Mouse (Mus musculus): Measurements from ENCODE around the gene Cd160. TPM values are rescaled to one million over a fixed set of nuclear protein-coding genes. Genes with fewer than 3 reads are reported as not detected.

Gene Cd160
- 0.14 and 0.23 TPM in 2 replicates for polyA plus RNA-seq (2015; fragmentation: Nextera tagmentation; extraction: Ambion mirVana)

DNA sequence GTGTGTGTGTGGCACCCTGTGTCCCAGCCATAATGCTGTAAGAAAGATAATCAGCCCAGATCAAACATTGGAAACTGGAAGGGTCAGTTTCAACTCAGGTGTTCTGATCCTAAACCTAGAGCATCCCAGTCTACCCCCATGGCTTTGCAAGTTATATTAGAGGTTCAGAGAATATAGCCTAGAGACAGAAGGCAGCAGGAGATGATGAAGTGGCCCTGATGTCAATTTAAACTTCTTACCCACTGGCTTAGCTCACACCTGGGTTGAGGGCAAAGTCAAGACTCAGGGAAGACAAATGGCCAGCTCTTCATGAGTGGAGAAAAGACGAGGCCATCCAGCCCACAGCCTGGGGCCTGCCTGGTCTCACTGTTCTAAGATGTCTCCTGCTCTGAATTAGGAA is at the start of gene Cd160, which contains the start of gene Pdzk1:
Gene Cd160, minus strand, starts transcription at position 368 of the 400 bp plus-strand sequence.
Gene Pdzk1, plus strand, starts transcription at position 301 of the 400 bp plus-strand sequence.
- no peak within 1 kb of the TSS for H3K27ac ChIP-seq (replicated peaks)
- no peaks in the 10 kb centered on the region for H3K36me3 ChIP-seq
- H3K27me3 ChIP-seq = no peaks in the 10 kb centered on the region
- H3K4me1 ChIP-seq (replicated peaks) = peaks cover 4% of the 10 kb centered on the region
- no peak within 1 kb of the TSS for H3K4me2 ChIP-seq
- H3K9ac ChIP-seq = 0 out of 2 replicates have a peak within 1 kb of the TSS, but pooled peaks have one; percentile 22
- no peak for ATAC-seq (ENCODE audit: low read depth)
- no peak within 1 kb of the TSS for H3K4me3 ChIP-seq
- no peaks in the 10 kb centered on the region for H3K9me3 ChIP-seq
- WGBS = 64% methylated on average over 1 of the region's 1 CpGs

DNA sequence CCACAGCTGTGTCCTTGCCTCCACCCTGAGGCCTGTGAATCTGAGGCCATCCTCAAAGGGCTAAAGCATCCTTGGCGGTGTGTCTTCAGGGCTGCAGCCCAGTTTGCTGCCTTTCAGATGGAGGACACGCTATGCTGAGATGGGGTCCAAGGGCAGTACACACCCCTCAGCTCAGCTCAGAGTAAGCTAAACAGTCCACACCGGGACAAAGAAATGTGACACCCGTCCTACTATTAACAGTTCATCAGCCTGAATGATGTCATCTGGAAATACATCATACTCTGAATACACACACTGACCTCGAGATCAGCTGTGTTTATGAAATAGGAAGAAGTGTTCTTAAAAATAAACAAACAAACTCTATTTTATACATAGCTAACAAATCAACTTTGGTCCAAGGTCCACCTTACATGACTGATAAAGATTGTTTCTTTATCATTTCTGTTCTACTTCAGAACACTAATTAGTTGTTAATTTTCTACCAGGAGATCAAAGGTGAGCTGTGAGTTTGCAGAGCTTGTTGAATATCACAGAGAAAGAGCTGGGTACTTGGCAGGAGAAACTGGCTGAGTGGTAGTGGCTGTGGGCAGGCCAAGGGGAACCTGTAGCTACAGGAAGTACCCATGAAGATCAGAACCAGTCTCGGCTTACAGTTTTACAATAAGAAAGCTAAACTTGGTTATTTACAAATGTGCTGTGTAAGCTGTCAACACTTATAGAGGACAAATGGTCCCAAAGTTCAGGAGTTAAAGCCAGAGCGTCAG is 45.8 kb upstream of the Cd160 start:
- WGBS = 85% methylated on average over 7 of the region's 7 CpGs
- Histone ChIP-seq H3K27ac (replicated peaks) (no peak overlapping the region), H3K36me3 (peaks cover 84% of the 10 kb centered on the region), H3K4me3 (no peak overlapping the region), H3K9me3 (no peaks in the 10 kb centered on the region), H3K27me3 (no peaks in the 10 kb centered on the region), H3K4me2 (no peak overlapping the region), H3K9ac (no peak overlapping the region), H3K4me1 (replicated peaks) (no peaks in the 10 kb centered on the region)
- no peak for ATAC-seq (ENCODE audit: low read depth)

DNA sequence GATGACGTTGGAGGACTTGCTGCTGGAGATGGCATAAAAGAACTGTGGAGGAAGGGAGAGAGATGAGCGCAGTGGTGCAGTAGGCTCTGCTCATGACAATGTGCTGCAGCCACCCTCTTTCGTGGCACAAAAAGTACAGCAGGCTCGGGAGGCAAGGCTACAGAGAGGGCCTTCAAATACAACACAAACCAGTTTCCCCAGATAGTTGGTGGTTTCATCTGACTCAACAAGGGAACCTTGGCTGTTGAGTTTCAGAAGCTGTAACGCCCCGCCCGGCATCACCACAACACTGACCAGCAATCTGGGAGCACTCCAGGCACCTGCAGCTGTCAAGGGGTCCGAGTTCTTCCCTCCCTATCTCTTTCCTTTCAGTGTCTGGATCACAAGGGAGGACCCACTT is 43.4 kb upstream of the Cd160 start:
- no peak overlapping the region for H3K27ac ChIP-seq (replicated peaks)
- H3K9me3 ChIP-seq = no peaks in the 10 kb centered on the region
- no peaks in the 10 kb centered on the region for H3K4me1 ChIP-seq (replicated peaks)
- no peak overlapping the region for H3K4me2 ChIP-seq
- no peaks in the 10 kb centered on the region for H3K27me3 ChIP-seq
- H3K36me3 ChIP-seq = peaks cover 85% of the 10 kb centered on the region
- H3K9ac ChIP-seq = no peak overlapping the region
- H3K4me3 ChIP-seq = no peak overlapping the region
- ATAC-seq (ENCODE audit: low read depth) = no peak
- 90% methylated on average over 8 of the region's 8 CpGs for WGBS

DNA sequence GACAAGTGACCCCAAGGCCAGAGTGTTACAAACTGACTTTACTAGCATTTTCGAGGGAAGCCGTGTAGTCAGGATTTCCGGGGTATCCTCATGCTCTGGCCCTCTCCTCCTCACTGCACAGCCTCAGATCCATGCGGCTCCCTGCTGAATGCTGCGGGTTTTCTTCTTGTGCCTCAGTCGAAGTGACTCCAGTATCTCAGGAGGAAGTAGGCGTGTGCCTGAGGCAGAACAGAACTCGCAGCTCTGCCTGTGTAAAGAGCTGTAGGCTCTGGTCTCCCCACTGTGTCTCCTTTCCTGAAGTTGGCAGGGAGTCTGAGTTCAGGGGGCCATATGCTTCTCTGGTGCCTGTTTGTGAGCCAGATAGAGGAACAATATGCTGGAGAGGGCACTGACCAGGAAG is 41.9 kb upstream of the Cd160 start:
- no peak for ATAC-seq (ENCODE audit: low read depth)
- WGBS = 89% methylated on average over 8 of the region's 8 CpGs
- H3K4me3 ChIP-seq = no peak overlapping the region
- H3K27me3 ChIP-seq = no peaks in the 10 kb centered on the region
- peaks cover 81% of the 10 kb centered on the region for H3K36me3 ChIP-seq
- H3K27ac ChIP-seq (replicated peaks) = no peak overlapping the region
- H3K4me1 ChIP-seq (replicated peaks) = no peaks in the 10 kb centered on the region
- no peaks in the 10 kb centered on the region for H3K9me3 ChIP-seq
- no peak overlapping the region for H3K9ac ChIP-seq
- no peak overlapping the region for H3K4me2 ChIP-seq

DNA sequence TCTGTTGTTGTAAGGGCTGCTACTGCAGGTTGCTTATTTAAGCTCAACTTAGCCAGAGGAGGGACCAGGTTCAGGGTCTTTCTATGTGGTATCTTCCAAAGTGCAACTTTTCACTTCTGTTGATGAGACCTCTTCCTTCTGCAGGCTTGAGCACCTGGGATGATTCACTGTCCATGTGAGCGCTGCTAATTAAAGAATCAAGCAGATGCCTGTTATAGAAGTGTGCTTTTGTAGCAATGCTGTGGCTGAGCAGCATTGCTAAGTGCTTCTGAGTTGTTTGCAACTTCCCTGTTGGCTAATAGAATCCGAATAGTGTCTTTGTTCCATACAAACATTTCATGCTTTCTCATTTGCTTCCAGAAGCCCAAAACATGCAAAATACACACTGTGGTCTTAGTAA is 41.1 kb upstream of the Cd160 start:
- Histone ChIP-seq H3K4me2 (no peak overlapping the region), H3K27ac (replicated peaks) (no peak overlapping the region), H3K4me1 (replicated peaks) (no peaks in the 10 kb centered on the region), H3K4me3 (no peak overlapping the region), H3K36me3 (peaks cover 76% of the 10 kb centered on the region), H3K27me3 (no peaks in the 10 kb centered on the region), H3K9me3 (no peaks in the 10 kb centered on the region), H3K9ac (no peak overlapping the region)
- WGBS = 97% methylated on average over 2 of the region's 2 CpGs
- ATAC-seq (ENCODE audit: low read depth) = no peak

DNA sequence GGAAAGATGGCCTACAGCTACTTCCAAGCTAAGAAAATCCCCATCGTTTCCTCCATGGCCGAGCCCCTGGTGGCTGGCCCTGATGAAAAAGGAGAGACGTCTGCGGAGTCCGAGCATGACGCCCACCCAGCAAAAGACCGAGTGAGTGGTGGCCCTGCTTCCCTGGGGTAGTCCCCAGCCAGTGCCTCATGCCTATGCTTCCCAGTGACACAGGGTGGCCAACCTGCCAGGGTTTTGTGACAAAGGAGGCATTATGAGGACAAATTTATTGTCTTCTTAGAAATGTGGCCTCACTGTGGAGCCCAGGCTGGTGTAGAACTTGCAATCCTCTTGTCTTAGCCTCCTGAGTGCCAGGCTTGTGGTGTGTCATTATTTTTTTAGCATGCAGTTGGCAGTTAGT is 39.9 kb upstream of the Cd160 start:
- 85% methylated on average over 7 of the region's 7 CpGs for WGBS
- Histone ChIP-seq H3K36me3 (peaks cover 65% of the 10 kb centered on the region), H3K27ac (replicated peaks) (no peak overlapping the region)

DNA sequence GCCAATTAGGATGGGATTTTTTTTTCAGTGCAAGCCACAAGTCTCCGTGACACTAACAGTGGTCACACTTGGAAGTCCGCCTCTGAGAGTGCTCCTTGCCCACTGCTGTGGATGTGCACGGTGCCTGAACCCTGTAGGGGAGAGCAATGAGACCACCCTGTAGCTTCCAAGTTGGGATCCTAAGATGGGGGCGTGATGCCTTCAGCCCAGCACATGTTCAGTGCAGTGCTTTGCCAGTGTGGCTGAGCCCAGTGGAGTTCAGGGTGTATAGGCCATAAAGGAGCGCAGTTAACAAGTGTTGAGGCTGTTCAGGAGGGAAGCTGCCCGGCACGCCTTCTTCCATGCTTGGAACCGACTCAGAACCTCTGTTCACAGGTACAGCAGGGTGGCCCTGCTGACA is 39.4 kb upstream of the Cd160 start:
- H3K4me2 ChIP-seq = no peak overlapping the region
- 90% methylated on average over 8 of the region's 8 CpGs for WGBS
- no peak overlapping the region for H3K4me3 ChIP-seq
- H3K9me3 ChIP-seq = no peaks in the 10 kb centered on the region
- no peaks in the 10 kb centered on the region for H3K27me3 ChIP-seq
- H3K36me3 ChIP-seq = peaks cover 60% of the 10 kb centered on the region
- ATAC-seq (ENCODE audit: low read depth) = no peak
- H3K27ac ChIP-seq (replicated peaks) = no peak overlapping the region
- no peak overlapping the region for H3K9ac ChIP-seq
- no peaks in the 10 kb centered on the region for H3K4me1 ChIP-seq (replicated peaks)

More for the DNA sequence above, 39.9 kb upstream of the Cd160 start:
- Histone ChIP-seq H3K4me1 (replicated peaks) (no peaks in the 10 kb centered on the region), H3K27me3 (no peaks in the 10 kb centered on the region), H3K9ac (no peak overlapping the region), H3K4me2 (no peak overlapping the region), H3K4me3 (no peak overlapping the region), H3K9me3 (no peaks in the 10 kb centered on the region)
- ATAC-seq (ENCODE audit: low read depth) = no peak

DNA sequence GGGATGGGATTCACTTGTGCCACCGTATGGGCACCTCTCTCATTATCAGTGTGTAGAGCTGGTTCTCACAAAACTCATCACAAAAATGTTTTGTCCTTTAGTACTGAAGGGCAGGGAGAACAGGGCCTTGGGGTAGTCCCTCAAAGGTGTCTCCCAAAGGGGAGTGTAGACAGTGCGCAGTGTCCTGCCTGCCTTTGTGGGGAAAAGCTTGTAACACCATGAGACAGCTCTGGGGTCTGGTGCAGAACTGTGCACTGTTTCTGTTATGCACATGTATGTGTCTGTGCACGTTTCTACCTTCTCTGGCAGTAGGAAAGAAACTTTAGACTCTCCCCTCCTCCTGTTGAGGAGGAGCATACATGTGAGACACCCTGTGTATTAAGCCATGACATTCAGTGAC is 38.7 kb upstream of the Cd160 start:
- no peaks in the 10 kb centered on the region for H3K27me3 ChIP-seq
- H3K36me3 ChIP-seq = peaks cover 53% of the 10 kb centered on the region
- no peak overlapping the region for H3K4me2 ChIP-seq
- no peak for ATAC-seq (ENCODE audit: low read depth)
- H3K27ac ChIP-seq (replicated peaks) = no peak overlapping the region
- no peak overlapping the region for H3K4me3 ChIP-seq
- WGBS = 93% methylated on average over 3 of the region's 3 CpGs
- H3K9ac ChIP-seq = no peak overlapping the region
- no peaks in the 10 kb centered on the region for H3K4me1 ChIP-seq (replicated peaks)
- no peaks in the 10 kb centered on the region for H3K9me3 ChIP-seq

DNA sequence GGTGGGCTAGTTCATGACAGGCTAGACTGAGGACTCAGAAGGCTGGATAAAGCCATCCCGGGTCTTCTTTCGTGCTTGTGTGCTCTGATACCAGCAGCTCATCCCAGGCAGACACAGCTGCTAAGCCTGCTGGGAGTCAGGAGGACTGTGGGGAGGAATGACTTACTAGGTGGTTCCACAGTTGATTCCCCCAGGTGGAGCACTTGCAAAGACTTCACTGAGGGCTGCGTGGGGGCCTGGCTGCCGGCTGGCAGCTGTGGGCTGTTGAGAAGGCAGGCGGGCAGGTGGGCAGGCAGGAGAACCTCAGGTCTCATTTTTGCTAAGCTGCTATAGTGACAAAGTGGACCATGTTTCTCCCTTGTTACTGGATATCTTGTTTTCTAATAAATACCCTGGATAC is 31.3 kb upstream of the Cd160 start:
- no peak overlapping the region for H3K27ac ChIP-seq (replicated peaks)
- no peaks in the 10 kb centered on the region for H3K27me3 ChIP-seq
- WGBS = 95% methylated on average over 5 of the region's 5 CpGs
- no peaks in the 10 kb centered on the region for H3K4me1 ChIP-seq (replicated peaks)
- no peak overlapping the region for H3K9ac ChIP-seq
- H3K4me3 ChIP-seq = no peak overlapping the region
- H3K4me2 ChIP-seq = no peak overlapping the region
- no peak for ATAC-seq (ENCODE audit: low read depth)
- no peaks in the 10 kb centered on the region for H3K9me3 ChIP-seq
- peaks cover 7% of the 10 kb centered on the region; the same call in 1 of the 2 replicates for H3K36me3 ChIP-seq

DNA sequence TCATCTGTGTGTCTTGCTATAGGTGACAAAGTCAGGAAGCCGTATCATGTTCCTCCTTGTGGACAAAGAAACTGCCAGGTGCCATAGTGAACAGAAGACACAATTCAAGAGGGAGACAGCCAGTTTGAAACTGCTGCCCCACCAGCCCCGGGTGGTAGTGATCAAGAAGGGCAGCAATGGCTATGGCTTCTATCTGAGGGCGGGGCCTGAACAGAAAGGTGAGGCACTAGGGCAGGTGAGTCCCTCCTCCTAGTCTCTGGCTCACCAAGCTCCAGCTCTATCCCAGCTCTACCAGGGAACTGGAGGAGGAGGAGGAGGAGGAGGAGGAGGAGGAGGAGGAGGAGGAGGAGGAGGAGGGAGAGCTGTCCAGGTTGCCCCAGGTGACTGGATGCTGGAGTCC is 26.7 kb upstream of the Cd160 start:
- Histone ChIP-seq H3K27ac (replicated peaks) (no peak overlapping the region), H3K4me3 (no peak overlapping the region), H3K9ac (no peak overlapping the region), H3K9me3 (no peaks in the 10 kb centered on the region), H3K27me3 (no peaks in the 10 kb centered on the region), H3K4me1 (replicated peaks) (no peaks in the 10 kb centered on the region), H3K4me2 (no peak overlapping the region), H3K36me3 (peaks cover 7% of the 10 kb centered on the region; the same call in 1 of the 2 replicates)
- ATAC-seq (ENCODE audit: low read depth) = no peak
- 88% methylated on average over 3 of the region's 3 CpGs for WGBS

DNA sequence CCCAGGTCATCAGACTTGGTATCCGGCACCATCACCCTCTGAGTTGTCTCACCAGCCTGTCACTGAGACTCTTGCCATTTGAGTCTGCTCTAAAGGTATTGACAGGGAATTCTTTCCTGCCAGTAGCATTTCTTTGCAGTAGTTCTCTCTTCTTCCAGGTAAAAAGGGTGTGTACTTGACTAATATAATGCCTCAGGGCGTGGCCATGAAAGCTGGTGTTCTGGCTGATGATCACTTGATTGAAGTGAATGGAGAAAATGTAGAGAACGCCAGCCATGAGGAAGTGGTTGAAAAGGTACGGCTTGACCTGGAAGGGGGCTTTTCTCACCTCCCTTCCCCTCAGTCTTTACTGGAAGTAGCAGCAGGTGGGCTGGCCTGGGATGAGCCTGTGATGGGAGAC is 25.2 kb upstream of the Cd160 start:
- Histone ChIP-seq H3K4me2 (no peak overlapping the region), H3K4me1 (replicated peaks) (no peaks in the 10 kb centered on the region), H3K27me3 (no peaks in the 10 kb centered on the region), H3K9ac (no peak overlapping the region), H3K27ac (replicated peaks) (no peak overlapping the region), H3K9me3 (no peaks in the 10 kb centered on the region), H3K36me3 (no peaks in the 10 kb centered on the region), H3K4me3 (no peak overlapping the region)
- WGBS = 91% methylated on average over 4 of the region's 4 CpGs
- no peak for ATAC-seq (ENCODE audit: low read depth)

DNA sequence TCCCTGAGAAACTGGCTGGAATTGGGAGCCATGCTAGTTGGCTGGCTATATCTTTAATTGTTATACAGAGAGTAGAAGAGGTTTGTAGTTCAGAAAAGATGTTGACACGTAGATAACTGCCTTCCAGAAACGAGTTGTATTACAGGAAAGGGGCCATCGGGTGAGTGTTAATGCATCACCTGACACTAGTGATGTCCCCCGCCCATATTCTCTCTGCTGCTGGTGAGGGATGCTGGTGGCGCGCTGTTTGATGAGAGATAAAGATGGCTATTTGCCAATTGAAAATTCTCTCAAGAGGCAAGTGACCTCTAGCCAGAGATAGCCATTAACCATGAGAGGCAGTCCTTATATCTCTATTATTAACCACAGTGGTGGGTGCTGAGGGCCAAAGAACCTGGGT is 23.4 kb upstream of the Cd160 start:
- Histone ChIP-seq H3K36me3 (no peaks in the 10 kb centered on the region), H3K4me1 (replicated peaks) (no peaks in the 10 kb centered on the region), H3K9ac (no peak overlapping the region), H3K4me3 (no peak overlapping the region), H3K4me2 (no peak overlapping the region), H3K27me3 (no peaks in the 10 kb centered on the region), H3K27ac (replicated peaks) (no peak overlapping the region), H3K9me3 (no peaks in the 10 kb centered on the region)
- 84% methylated on average over 6 of the region's 6 CpGs for WGBS
- ATAC-seq (ENCODE audit: low read depth) = no peak

DNA sequence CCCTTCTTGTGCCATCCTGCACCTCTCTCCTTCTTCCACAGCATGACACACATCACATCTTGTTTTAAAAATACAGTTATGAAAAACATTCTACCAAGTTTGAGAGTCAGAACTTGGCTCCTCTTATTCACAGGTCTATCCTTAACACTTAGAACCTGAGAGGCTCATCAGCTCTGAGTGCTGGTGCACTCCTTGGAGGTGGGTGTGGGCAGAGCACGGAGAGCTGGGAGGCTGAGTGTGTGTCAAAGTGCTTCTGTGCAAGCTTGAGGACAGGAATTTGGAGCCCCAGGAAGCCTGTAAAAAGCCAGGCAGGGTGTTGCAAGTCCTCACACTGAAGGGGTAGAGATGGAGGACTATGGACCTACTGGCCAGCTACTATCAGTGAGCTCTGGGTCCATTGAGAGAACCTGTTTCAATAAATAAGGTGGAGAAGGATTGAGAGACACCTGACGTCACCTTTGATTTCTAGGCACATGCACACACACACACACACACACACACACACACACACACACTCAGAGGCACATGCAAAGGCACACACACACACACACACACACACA is 20.1 kb upstream of the Cd160 start:
- Histone ChIP-seq H3K4me1 (replicated peaks) (no peaks in the 10 kb centered on the region), H3K9me3 (no peaks in the 10 kb centered on the region), H3K27ac (replicated peaks) (no peak overlapping the region), H3K4me2 (no peak overlapping the region), H3K36me3 (no peaks in the 10 kb centered on the region), H3K27me3 (no peaks in the 10 kb centered on the region), H3K4me3 (no peak overlapping the region), H3K9ac (no peak overlapping the region)
- no peak for ATAC-seq (ENCODE audit: low read depth)
- 91% methylated on average over 2 of the region's 2 CpGs for WGBS
